Mouse (Mus musculus) thymus, adult 2 months (tissue): ENCODE results near the gene Ppbp.

Experiments
- CTCF ChIP-seq: fragments of 200-500 bp; IDR thresholded peaks from 2 replicates; pipeline ENCODE4 v1.5.1; 2012; ENCODE audit warnings: mild to moderate bottlenecking, control low read depth, low read length, moderate library complexity, borderline replicate concordance; ENCODE audit not compliant: control insufficient read depth, poor library complexity, insufficient read depth; ENCODE audit errors: extremely low read depth
- POLR2A ChIP-seq: fragments of 200-500 bp; IDR thresholded peaks from 2 replicates; pipeline ENCODE4 v1.6.1; 2012; ENCODE audit warnings: mild to moderate bottlenecking, low read length, control low read depth, moderate library complexity; ENCODE audit not compliant: control insufficient read depth, poor library complexity, insufficient read depth; ENCODE audit errors: extremely low read depth

- TF ChIP-seq CTCF (no peak), POLR2A (no peak)
Measured at GRCm38 (mm10) chr5:90804574-90804973, 36.3 kb downstream of the Ppbp start.
